Mouse (Mus musculus) ZHBTc4 (cell line): ENCODE measurements around the gene Diras1.

Experiments used
- DNase-seq: peaks from one replicate; pipeline ENCODE4 v3.0.0-alpha.2; 2011; ENCODE audit warnings: low read depth, low spot score

Gene Diras1

GRCm38 (mm10) chr10:81029031-81029430, 3.6 kb upstream of the Diras1 start:
- DNase-seq: no peak

- no peak for DNase-seq
Observed at GRCm38 (mm10) chr10:81028219-81028618, 2.8 kb upstream of the Diras1 start.

- no peak for DNase-seq
Observed at GRCm38 (mm10) chr10:81027331-81027730, 1.9 kb upstream of the Diras1 start.

GRCm38 (mm10) chr10:81026857-81027256, 1.4 kb upstream of the Diras1 start:
- DNase-seq: no peak

GRCm38 (mm10) chr10:81025047-81025621, 328 bp downstream of the Diras1 start:
- DNase-seq: no peak

GRCm38 (mm10) chr10:81024346-81024937, 1.0 kb downstream of the Diras1 start:
- no peak for DNase-seq

GRCm38 (mm10) chr10:81022744-81023143, 2.7 kb downstream of the Diras1 start:
- peak; percentile 93 for DNase-seq

- peak; percentile 39 for DNase-seq
Observed at GRCm38 (mm10) chr10:81021547-81022110, 3.8 kb downstream of the Diras1 start.

GRCm38 (mm10) chr10:81020207-81020606, 5.3 kb downstream of the Diras1 start:
- DNase-seq: no peak

- no peak for DNase-seq
Observed at GRCm38 (mm10) chr10:81019687-81020086, 5.8 kb downstream of the Diras1 start.

- DNase-seq: peak; percentile 97
Observed at GRCm38 (mm10) chr10:81018326-81018725, 7.1 kb downstream of the Diras1 start.

GRCm38 (mm10) chr10:81016645-81017044, 8.8 kb downstream of the Diras1 start:
- DNase-seq: peak; percentile 85

GRCm38 (mm10) chr10:81015666-81016065, 9.8 kb downstream of the Diras1 start:
- no peak for DNase-seq

- DNase-seq: peak; percentile 99
Observed at GRCm38 (mm10) chr10:81014393-81015384, 10.8 kb downstream of the Diras1 start, which contains the start of gene Gng7. Gene Gng7, minus strand, starts transcription at chr10:81014945.

GRCm38 (mm10) chr10:81010851-81011250, 14.6 kb downstream of the Diras1 start:
- no peak for DNase-seq

- DNase-seq: peak; percentile 75
Observed at GRCm38 (mm10) chr10:81007240-81007639, 18.2 kb downstream of the Diras1 start.

- DNase-seq: no peak
Observed at GRCm38 (mm10) chr10:81006005-81006677, 19.3 kb downstream of the Diras1 start.

GRCm38 (mm10) chr10:81001161-81001560, 24.3 kb downstream of the Diras1 start:
- no peak for DNase-seq

GRCm38 (mm10) chr10:81000197-81001062, 25.0 kb downstream of the Diras1 start:
- DNase-seq: no peak
